Mouse (Mus musculus): Measurements from ENCODE around the gene B3gnt8. TPM values are rescaled to one million over a fixed set of nuclear protein-coding genes. Genes with fewer than 3 reads are reported as not detected.

B3gnt8 gene
- total and polyA plus RNA-seq, 3 experiments: 0.46 to 1.6 TPM; not detected in 1

DNA sequence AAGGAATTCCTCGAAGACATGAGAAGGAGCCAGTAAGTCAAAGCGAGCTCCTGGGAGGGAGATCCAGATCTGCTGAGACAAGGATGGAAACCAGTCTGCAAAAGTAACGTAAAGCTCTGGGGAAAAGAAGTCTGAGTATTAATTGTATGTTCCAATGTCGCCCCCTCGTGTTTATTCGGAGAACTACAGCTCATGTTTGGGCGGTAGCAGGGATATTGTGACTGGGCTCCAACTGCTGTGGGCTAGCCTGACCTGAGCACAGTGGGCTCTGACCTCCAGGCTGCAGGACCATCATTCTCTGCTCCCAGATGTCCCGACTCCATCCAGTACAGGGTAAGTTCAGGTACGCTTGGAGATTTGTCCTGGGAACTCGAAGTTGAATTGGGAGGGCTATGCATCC is 26.8 kb upstream of the B3gnt8 start (continued):
- TF ChIP-seq NELFE (IDR thresholded peaks at IDR 0.05; ENCODE audit: low read depth, low read length) (no peak), BHLHE40 (IDR thresholded peaks at IDR 0.05; ENCODE audit: borderline replicate concordance, low read depth, low read length) (no peak), HCFC1 (IDR thresholded peaks at IDR 0.05; ENCODE audit: low read depth, low read length) (no peak)

DNA sequence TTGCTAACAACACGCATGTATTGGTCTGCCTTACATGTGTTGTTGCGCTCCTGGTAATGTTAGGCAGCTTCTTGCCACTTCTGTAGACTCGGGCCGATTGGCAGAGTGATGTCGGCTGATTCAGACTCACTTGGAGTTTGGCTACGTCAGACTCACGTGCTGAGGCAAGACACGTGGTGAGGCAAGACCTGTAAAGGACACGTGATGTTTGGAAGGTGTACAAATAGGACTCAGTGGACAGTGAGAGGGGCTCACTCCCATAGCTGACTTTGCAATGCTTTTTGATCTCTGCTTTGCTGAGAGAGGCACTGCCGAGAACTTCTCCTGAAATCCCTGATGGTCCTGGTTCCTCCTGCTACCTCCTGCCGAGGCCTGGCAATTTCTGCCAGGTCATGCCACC is 25.8 kb upstream of the B3gnt8 start:
- H3K79me2 ChIP-seq (ENCODE audit: control insufficient read depth, insufficient read depth, low read length, poor library complexity): no peaks in the 10 kb centered on the region
- TF ChIP-seq ZMIZ1 (IDR thresholded peaks at IDR 0.05; ENCODE audit: low read depth, low read length): no peak
- no peak for TF ChIP-seq ETS1 (IDR thresholded peaks at IDR 0.05; ENCODE audit: low read depth, low read length)
- TF ChIP-seq POLR2A (IDR thresholded peaks at IDR 0.05; ENCODE audit: control insufficient read depth in 1 of 2, insufficient read depth in 1 of 2, low read depth in 1 of 2, low read length in 2 of 2, poor library complexity in 1 of 2): no peak
- no peak for TF ChIP-seq TCF12 (IDR thresholded peaks at IDR 0.05; ENCODE audit: low read depth, low read length)
- TF ChIP-seq SMC3 (IDR thresholded peaks at IDR 0.05; ENCODE audit: low read depth, low read length): no peak
- no peak for TF ChIP-seq GATA1 (IDR thresholded peaks at IDR 0.05; ENCODE audit: low read depth, low read length)
- no peak for TF ChIP-seq MYB (IDR thresholded peaks at IDR 0.05; ENCODE audit: low read depth, low read length)
- TF ChIP-seq RAD21 (IDR thresholded peaks at IDR 0.05; ENCODE audit: low read depth, low read length): no peak
- TF ChIP-seq CHD1 (IDR thresholded peaks at IDR 0.05; ENCODE audit: low read depth, low read length): no peak
- no peak for TF ChIP-seq BHLHE40 (IDR thresholded peaks at IDR 0.05; ENCODE audit: borderline replicate concordance, low read depth, low read length)

DNA sequence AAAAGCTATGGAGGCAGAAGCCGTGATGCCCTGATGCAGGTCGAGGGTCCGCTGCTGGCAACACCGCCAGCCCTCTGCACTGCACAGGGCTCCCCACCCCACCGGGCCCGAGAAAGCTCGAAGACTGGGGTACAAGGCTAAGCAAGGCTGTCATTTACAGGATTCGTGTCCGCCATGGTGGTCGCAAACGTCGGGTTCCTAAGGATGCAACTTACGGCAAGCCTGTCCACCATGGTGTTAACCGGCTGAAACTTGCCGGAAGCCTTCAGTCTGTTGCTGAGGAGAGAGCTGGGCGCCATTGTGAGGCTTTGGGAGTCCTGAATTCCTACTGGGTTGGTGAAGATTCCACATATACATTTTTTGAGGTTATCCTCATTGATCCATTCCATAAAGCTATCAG is 25.1 kb upstream of the B3gnt8 start:
- Histone ChIP-seq H3K4me3 (ENCODE audit: control insufficient read depth in 1 of 2, insufficient read depth in 1 of 2, low read depth in 2 of 2, low read length in 2 of 2) (no peak overlapping the region), H3K27me3 (ENCODE audit: control insufficient read depth in 1 of 2, insufficient read depth in 2 of 2, low read length in 2 of 2) (peaks cover 0 to 2% of the 10 kb centered on the region in 2 experiments; a peak in 1 of 4 replicates), H3K27ac (ENCODE audit: control insufficient read depth, low read depth, low read length) (no peak overlapping the region), H3K4me1 (ENCODE audit: control insufficient read depth in 1 of 2, insufficient read depth in 2 of 2, low read length in 2 of 2) (0 out of 4 replicates have a peak, but pooled peaks cover 0 to 2% of the 10 kb centered on the region in 2 experiments), H3K9ac (ENCODE audit: control insufficient read depth, low read depth, low read length, poor library complexity, severe bottlenecking) (no peak overlapping the region), H3K79me2 (ENCODE audit: control insufficient read depth, insufficient read depth, low read length, poor library complexity) (no peaks in the 10 kb centered on the region), H3K36me3 (ENCODE audit: control insufficient read depth in 1 of 2, insufficient read depth in 2 of 2, low read length in 2 of 2) (peaks cover 0 to 6% of the 10 kb centered on the region in 2 experiments; a peak in 2 of 4 replicates), H3K9me3 (replicated peaks; ENCODE audit: insufficient read depth, low read length) (no peaks in the 10 kb centered on the region)
- no peak for TF ChIP-seq USF2 (IDR thresholded peaks at IDR 0.05; ENCODE audit: borderline replicate concordance in 1 of 2, insufficient read depth in 1 of 2, low read depth in 1 of 2, low read length in 2 of 2)
- no peak for TF ChIP-seq SMC3 (IDR thresholded peaks at IDR 0.05; ENCODE audit: low read depth, low read length)
- no peak for TF ChIP-seq HCFC1 (IDR thresholded peaks at IDR 0.05; ENCODE audit: low read depth, low read length)
- no peak for TF ChIP-seq MYB (IDR thresholded peaks at IDR 0.05; ENCODE audit: low read depth, low read length)
- no peak for TF ChIP-seq MAZ (IDR thresholded peaks at IDR 0.05; ENCODE audit: low read depth, low read length)
- TF ChIP-seq MAFK (IDR thresholded peaks at IDR 0.05; ENCODE audit: borderline replicate concordance, low read depth, low read length): no peak
- no peak for TF ChIP-seq MXI1 (IDR thresholded peaks at IDR 0.05; ENCODE audit: low read depth, low read length)
- no peak for TF ChIP-seq CTCF (IDR thresholded peaks at IDR 0.05 in 2 of 3, conservative IDR thresholded peaks at IDR 0.05 in 1 of 3; ENCODE audit: control insufficient read depth in 1 of 3, insufficient read depth in 1 of 3, low read depth in 2 of 3, low read length in 3 of 3, poor library complexity in 1 of 3, severe bottlenecking in 1 of 3)
- no peak for DNase-seq (ENCODE audit: low read depth, low spot score)

More for the DNA sequence above, 25.8 kb upstream of the B3gnt8 start:
- Histone ChIP-seq H3K27me3 (ENCODE audit: control insufficient read depth in 1 of 2, insufficient read depth in 2 of 2, low read length in 2 of 2) (peaks cover 0 to 2% of the 10 kb centered on the region in 2 experiments; a peak in 1 of 4 replicates), H3K4me3 (ENCODE audit: control insufficient read depth in 1 of 2, insufficient read depth in 1 of 2, low read depth in 2 of 2, low read length in 2 of 2) (no peak overlapping the region), H3K27ac (ENCODE audit: control insufficient read depth, low read depth, low read length) (no peak overlapping the region), H3K4me1 (ENCODE audit: control insufficient read depth in 1 of 2, insufficient read depth in 2 of 2, low read length in 2 of 2) (no peaks in the 10 kb centered on the region), H3K9ac (ENCODE audit: control insufficient read depth, low read depth, low read length, poor library complexity, severe bottlenecking) (no peak overlapping the region), H3K36me3 (ENCODE audit: control insufficient read depth in 1 of 2, insufficient read depth in 2 of 2, low read length in 2 of 2) (0 out of 4 replicates have a peak, but pooled peaks cover 0 to under 1% of the 10 kb centered on the region in 2 experiments), H3K9me3 (replicated peaks; ENCODE audit: insufficient read depth, low read length) (no peaks in the 10 kb centered on the region)
- DNase-seq (ENCODE audit: low read depth, low spot score): no peak
